18 mouse cellular contexts compared by ENCODE assay signal in genomic region chr3:32961494-32961893, GRCm38 (mm10).
"Had no signal": no experiment of that assay in that cellular context is flagged by ENCODE, and none has a peak within 500 bp of the region (broad histone marks: within the 10 kb centered on the region; RNA-seq: fewer than 3 reads in every experiment).

No protein-coding gene starts in this region.

- H3K9me3 ChIP-seq: limb, embryonic 12.5 days; limb, embryonic 15.5 days had no signal

- H3K4me3 ChIP-seq: limb, embryonic 12.5 days; limb, embryonic 15.5 days had no signal

- H3K27ac ChIP-seq: limb, embryonic 12.5 days; limb, embryonic 15.5 days; liver, embryonic 14.5 days; macrophage; stomach, postnatal 0 days had no signal

- ATAC-seq: liver, postnatal 0 days; lung, postnatal 0 days had no signal

- H3K4me1 ChIP-seq: limb, embryonic 12.5 days; limb, embryonic 15.5 days had no signal

- DNase-seq: kidney, adult 18-20 months; kidney, adult 9 months; kidney, postnatal 14 days; kidney, postnatal 4 days; left cerebral cortex, postnatal 4 days; liver, postnatal 0 days; lung, embryonic 14.5 days; retina, postnatal 1 day; thymus, adult 2 months; thymus, postnatal 14 days; thymus, postnatal 4 days had no signal

- H3K9ac ChIP-seq: limb, embryonic 12.5 days; limb, embryonic 15.5 days; liver, embryonic 14.5 days; liver, postnatal 0 days; lung, embryonic 14.5 days had no signal

- H3K27me3 ChIP-seq: limb, embryonic 12.5 days; limb, embryonic 15.5 days had no signal

- H3K36me3 ChIP-seq: limb, embryonic 12.5 days; limb, embryonic 15.5 days had no signal

- H3K4me2 ChIP-seq: limb, embryonic 12.5 days; limb, embryonic 15.5 days; liver, embryonic 11.5 days; lung, embryonic 14.5 days had no signal
